Mouse (Mus musculus): ENCODE measurements around the gene Tcp10b. TPM values are rescaled to one million over a fixed set of nuclear protein-coding genes. Genes with fewer than 3 reads are reported as not detected.

Gene Tcp10b
- polyA plus RNA-seq (2017; shearing (Covaris generic)): not detected

GRCm38 (mm10) chr17:13060804-13061203 is at the start of gene Tcp10b:
Gene Tcp10b (plus strand): TSS chr17:13061104.

DNA sequence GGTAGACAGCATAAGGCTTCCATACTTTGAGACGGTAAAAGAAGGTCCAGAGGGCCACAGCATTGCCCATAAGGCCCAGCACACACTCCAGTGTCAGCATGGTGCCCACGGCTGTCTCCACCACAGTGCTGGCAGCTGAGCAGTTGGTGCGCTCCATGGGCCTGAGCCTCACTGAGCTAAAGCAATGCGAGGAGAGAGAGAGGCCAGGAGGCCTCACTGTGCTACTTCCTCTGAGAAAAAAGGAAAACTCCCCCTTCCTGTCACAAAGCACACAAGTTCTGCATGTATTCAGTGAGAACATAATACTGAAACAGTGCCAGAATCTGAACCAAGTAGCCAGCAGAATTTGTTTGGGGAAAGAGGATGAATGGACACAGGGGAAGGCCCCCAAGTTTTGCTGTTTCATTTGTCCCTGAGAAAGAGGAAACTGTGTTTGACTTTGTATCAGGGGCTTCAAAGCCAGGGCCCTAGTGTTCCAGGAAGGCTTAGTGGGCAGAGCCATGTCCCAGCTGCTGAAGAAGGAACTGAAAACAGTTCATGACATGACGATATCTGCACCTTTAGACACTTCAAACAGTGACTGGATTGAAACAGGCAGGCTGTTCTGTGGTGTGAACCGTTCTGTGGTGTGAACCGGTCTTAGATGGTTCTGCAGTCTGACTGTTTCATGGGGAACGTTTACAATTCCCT is 8.6 kb upstream of the Tcp10b start, which contains the start of gene Gpr31b:
Gene Gpr31b (minus strand): TSS at position 173 of the 690 bp plus-strand sequence.

GRCm38 (mm10) chr17:13131710-13132109 is 70.8 kb downstream of the Tcp10b start, which contains the start of gene Unc93a:
Gene Unc93a (minus strand): TSS chr17:13131810.

Other genes with a start within 250 kb of the Tcp10b start
- 0.31 TPM for gene Mas1, start 193.0 kb upstream of the Tcp10b start, polyA plus RNA-seq (2017; shearing (Covaris generic))
- gene Mrgprh, start 185.1 kb upstream of the Tcp10b start, polyA plus RNA-seq (2017; shearing (Covaris generic)): not detected
- gene Pnldc1, start 150.9 kb upstream of the Tcp10b start, polyA plus RNA-seq (2017; shearing (Covaris generic)): 0.61 TPM
- gene Tcp1, start 145.4 kb upstream of the Tcp10b start, polyA plus RNA-seq (2017; shearing (Covaris generic)): 198 TPM
- 118 TPM for gene Mrpl18, start 144.8 kb upstream of the Tcp10b start, polyA plus RNA-seq (2017; shearing (Covaris generic))
- gene Acat3, start 120.5 kb upstream of the Tcp10b start, polyA plus RNA-seq (2017; shearing (Covaris generic)): 0.22 TPM
- gene Acat2, start 100.4 kb upstream of the Tcp10b start, polyA plus RNA-seq (2017; shearing (Covaris generic)): 33.0 TPM
- gene Wtap, start 66.9 kb upstream of the Tcp10b start, polyA plus RNA-seq (2017; shearing (Covaris generic)): 76.6 TPM
- 106 TPM for gene Sod2, start 54.3 kb upstream of the Tcp10b start, polyA plus RNA-seq (2017; shearing (Covaris generic))
- not detected for gene Gpr31b, start 8.8 kb upstream of the Tcp10b start, polyA plus RNA-seq (2017; shearing (Covaris generic))
- not detected for gene Unc93a, start 70.7 kb downstream of the Tcp10b start, polyA plus RNA-seq (2017; shearing (Covaris generic))
- gene Smok2a, start 160.1 kb downstream of the Tcp10b start, polyA plus RNA-seq (2017; shearing (Covaris generic)): not detected
- 0.24 TPM for gene Smok2b, start 169.2 kb downstream of the Tcp10b start, polyA plus RNA-seq (2017; shearing (Covaris generic))

Data from CD4-positive, CD25-positive, alpha-beta regulatory T cell (primary cell).